Mouse (Mus musculus) forebrain, embryonic 16.5 days (tissue): ENCODE results near the gene Rab21. TPM values are rescaled to one million over a fixed set of nuclear protein-coding genes. Genes with fewer than 3 reads are reported as not detected.
"Not testable (repeated sequence)": the region's sequence is repeated elsewhere in the genome, so short reads cannot be mapped to it uniquely, and the experiment has no call there.

Source experiments
- ATAC-seq: fragments of 200-750 bp; cut with Nextera tagmentation; 2 replicates; pipeline ENCODE4 v1.8.0; 2017; ENCODE audit warnings: mild to moderate bottlenecking, moderate library complexity
- H3K27ac ChIP-seq: fragments of 300-500 bp; sonication (generic); 2 replicates; pipeline ENCODE4 v1.5.1; 2014; ENCODE audit warnings: low read length, control low read depth
- H3K27me3 ChIP-seq: fragments of 300-500 bp; sonication (generic); replicated peaks from 2 replicates; pipeline ENCODE4 v1.6.1; 2014; ENCODE audit warnings: low read length; ENCODE audit not compliant: control insufficient read depth, insufficient read depth
- H3K36me3 ChIP-seq: fragments of 300-500 bp; sonication (generic); 2 replicates; pipeline ENCODE4 v1.6.1; 2014; ENCODE audit not compliant: control insufficient read depth, insufficient read depth
- H3K4me1 ChIP-seq: fragments of 300-500 bp; sonication (generic); replicated peaks from 2 replicates; pipeline ENCODE4 v1.6.1; 2014; ENCODE audit warnings: low read length; ENCODE audit not compliant: control insufficient read depth, insufficient read depth
- H3K4me2 ChIP-seq: fragments of 300-500 bp; sonication (generic); 2 replicates; pipeline ENCODE4 v1.6.1; 2014; ENCODE audit warnings: mild to moderate bottlenecking, low read length, control low read depth
- H3K4me3 ChIP-seq: fragments of 300-500 bp; sonication (generic); replicated peaks from 2 replicates; pipeline ENCODE4 v1.5.1; 2014; ENCODE audit warnings: mild to moderate bottlenecking, low read length, control low read depth
- H3K9ac ChIP-seq: fragments of 300-500 bp; sonication (generic); replicated peaks from 2 replicates; pipeline ENCODE4 v1.6.1; 2014; ENCODE audit warnings: low read depth, low read length, control low read depth
- H3K9me3 ChIP-seq: fragments of 300-500 bp; sonication (generic); 2 replicates; pipeline ENCODE4 v1.6.1; 2016; ENCODE audit warnings: low read length; ENCODE audit not compliant: control insufficient read depth
- WGBS: fragments of 180-500 bp; shearing (Covaris S2); extraction: QIAGEN DNeasy Blood & Tissue Kit; methylation state at CpG from one replicate; pipeline ENCODE4 v1.1.7; 2014; 5-methylcytosine and 5-hydroxymethylcytosine counted together
- polyA plus RNA-seq: library from polyadenylated mRNA; unstranded; fragments of >200 nt; fragmentation: Nextera tagmentation; extraction: Ambion mirVana; gene quantifications from 2 replicates; pipeline ENCODE4 v1.2.1, GENCODE M21; 2015

Gene Rab21
- polyA plus RNA-seq, 1 experiment from 2014 or later: 5.1 TPM

DNA sequence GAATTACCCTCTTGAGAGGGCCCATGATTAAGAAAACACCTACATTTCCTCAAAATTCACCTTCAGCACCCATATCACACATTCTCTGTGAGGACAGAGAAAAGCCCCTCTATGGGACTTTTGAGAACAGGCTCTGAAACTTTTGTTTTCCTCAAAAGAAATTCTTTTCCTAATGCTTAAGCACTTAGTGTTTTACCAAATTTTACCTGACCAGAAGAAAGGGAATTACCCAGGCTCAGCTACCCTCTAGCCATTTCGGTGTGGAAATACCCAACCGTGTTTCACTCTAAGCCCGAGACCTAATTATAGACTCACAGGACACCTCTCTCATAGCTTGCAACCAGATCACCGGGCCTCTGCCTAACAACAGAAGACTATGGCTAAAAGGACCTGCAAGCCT, 17.6 kb upstream of the Rab21 start:
- H3K9me3 ChIP-seq: no peaks in the 10 kb centered on the region
- no peak overlapping the region for H3K27ac ChIP-seq
- no peaks in the 10 kb centered on the region for H3K27me3 ChIP-seq
- no peak overlapping the region for H3K9ac ChIP-seq
- ATAC-seq: no peak
- H3K4me2 ChIP-seq: no peak overlapping the region
- H3K4me3 ChIP-seq: no peak overlapping the region
- WGBS: 80% methylated on average over 4 of the region's 4 CpGs
- no peaks in the 10 kb centered on the region for H3K36me3 ChIP-seq
- H3K4me1 ChIP-seq: no peaks in the 10 kb centered on the region

DNA sequence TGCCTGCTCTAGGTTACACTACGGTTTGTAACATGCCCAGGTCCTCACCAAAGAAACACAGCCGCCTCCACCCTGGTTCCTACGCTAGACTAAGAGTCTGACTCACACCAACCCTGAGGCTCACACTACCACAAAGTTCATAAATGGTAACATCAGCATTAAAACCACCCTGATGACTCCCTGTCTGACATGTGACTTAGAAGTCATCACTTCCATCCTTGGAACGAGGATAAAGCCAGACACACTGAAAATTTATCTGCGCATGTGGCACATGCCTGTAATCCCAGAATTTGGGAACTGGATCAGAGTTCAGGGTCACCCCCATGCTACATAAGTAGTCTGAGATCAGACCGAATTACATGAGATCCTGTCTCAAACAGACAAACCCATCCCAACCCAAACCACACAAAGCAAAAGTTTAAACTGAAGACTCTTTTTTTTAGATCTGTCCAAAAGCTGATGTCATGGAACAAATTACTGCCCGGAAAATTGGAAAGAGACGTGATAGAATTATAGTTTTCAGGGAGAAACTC, 17.1 kb upstream of the Rab21 start:
- Histone ChIP-seq H3K4me3 (no peak overlapping the region), H3K4me1 (no peaks in the 10 kb centered on the region), H3K27me3 (no peaks in the 10 kb centered on the region), H3K9ac (no peak overlapping the region), H3K36me3 (no peaks in the 10 kb centered on the region), H3K27ac (no peak overlapping the region), H3K4me2 (no peak overlapping the region), H3K9me3 (no peaks in the 10 kb centered on the region)
- ATAC-seq: no peak
- WGBS: 90% methylated on average over 8 of the region's 8 CpGs

- WGBS: 89% methylated on average over 3 of the region's 3 CpGs
Measured at GRCm38 (mm10) chr10:115329010-115329530, 13.7 kb upstream of the Rab21 start.

GRCm38 (mm10) chr10:115328514-115328913, 13.1 kb upstream of the Rab21 start:
- WGBS: 81% methylated on average over 6 of the region's 6 CpGs
- H3K36me3 ChIP-seq: no peaks in the 10 kb centered on the region
- no peak overlapping the region for H3K4me2 ChIP-seq
- H3K9ac ChIP-seq: no peak overlapping the region
- no peaks in the 10 kb centered on the region for H3K9me3 ChIP-seq
- H3K27ac ChIP-seq: no peak overlapping the region
- H3K4me3 ChIP-seq: no peak overlapping the region
- H3K27me3 ChIP-seq: no peaks in the 10 kb centered on the region
- no peaks in the 10 kb centered on the region for H3K4me1 ChIP-seq
- ATAC-seq: no peak

More at GRCm38 (mm10) chr10:115329010-115329530, 13.7 kb upstream of the Rab21 start:
- no peak for ATAC-seq
- H3K9me3 ChIP-seq: no peaks in the 10 kb centered on the region
- H3K4me3 ChIP-seq: no peak overlapping the region
- H3K4me1 ChIP-seq: no peaks in the 10 kb centered on the region
- H3K9ac ChIP-seq: no peak overlapping the region
- H3K27ac ChIP-seq: no peak overlapping the region
- no peak overlapping the region for H3K4me2 ChIP-seq
- no peaks in the 10 kb centered on the region for H3K36me3 ChIP-seq
- no peaks in the 10 kb centered on the region for H3K27me3 ChIP-seq

DNA sequence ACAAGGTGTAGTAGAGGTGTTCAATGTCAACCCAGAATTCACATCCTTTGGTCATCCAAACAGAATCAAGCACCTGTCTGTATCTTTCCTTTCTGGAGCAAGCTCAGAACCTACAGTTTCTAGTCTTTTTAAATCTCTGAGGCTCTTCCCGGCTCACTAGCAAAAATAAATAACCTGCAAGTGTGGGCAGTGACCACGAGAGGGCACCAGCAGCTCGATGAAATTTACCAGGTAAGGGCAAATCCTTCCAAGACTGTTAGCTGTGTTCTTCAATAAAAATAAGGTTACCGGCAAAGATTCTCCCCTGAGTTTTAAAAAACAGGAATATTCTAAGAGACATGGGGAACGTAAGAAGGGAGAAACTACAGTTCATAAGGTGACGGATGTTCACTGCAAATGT, 7.9 kb upstream of the Rab21 start:
- no peaks in the 10 kb centered on the region for H3K36me3 ChIP-seq
- ATAC-seq: peak; percentile 59; the same call in 1 of the 2 replicates
- no peak overlapping the region for H3K27ac ChIP-seq
- H3K4me3 ChIP-seq: no peak overlapping the region
- no peak overlapping the region for H3K9ac ChIP-seq
- no peak overlapping the region for H3K4me2 ChIP-seq
- H3K4me1 ChIP-seq: no peaks in the 10 kb centered on the region
- WGBS: 8% methylated on average over 6 of the region's 6 CpGs
- no peaks in the 10 kb centered on the region for H3K9me3 ChIP-seq
- H3K27me3 ChIP-seq: no peaks in the 10 kb centered on the region

GRCm38 (mm10) chr10:115321317-115322035, 6.1 kb upstream of the Rab21 start:
- no peaks in the 10 kb centered on the region for H3K36me3 ChIP-seq
- H3K4me1 ChIP-seq: 0 out of 2 replicates have a peak, but pooled peaks cover under 1% of the 10 kb centered on the region
- no peak for ATAC-seq
- no peaks in the 10 kb centered on the region for H3K9me3 ChIP-seq
- no peak overlapping the region for H3K4me3 ChIP-seq
- H3K9ac ChIP-seq: no peak overlapping the region
- no peak overlapping the region for H3K27ac ChIP-seq
- 56% methylated on average over 5 of the region's 5 CpGs for WGBS
- H3K4me2 ChIP-seq: no peak overlapping the region
- no peaks in the 10 kb centered on the region for H3K27me3 ChIP-seq

DNA sequence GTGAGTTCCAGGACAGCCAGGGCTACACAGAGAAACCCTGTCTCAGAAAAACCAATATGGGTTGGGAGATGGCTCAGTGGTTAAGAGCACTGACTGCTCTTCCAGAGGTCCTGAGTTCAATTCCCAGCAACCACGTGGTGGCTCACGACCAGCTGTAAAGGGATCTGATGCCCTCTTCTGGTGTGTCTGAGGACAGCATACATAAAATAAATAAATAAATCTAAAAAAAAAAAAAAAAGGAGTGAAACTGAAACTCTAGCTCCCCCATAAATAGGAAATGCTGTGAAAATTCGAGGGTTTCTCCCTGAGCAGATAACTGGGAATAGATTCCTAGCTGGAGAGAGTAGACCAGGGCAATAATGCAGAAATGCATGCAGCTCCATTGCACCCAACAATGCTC, 3.0 kb upstream of the Rab21 start:
- H3K9me3 ChIP-seq, H3K4me3 ChIP-seq, H3K9ac ChIP-seq, H3K4me2 ChIP-seq, ATAC-seq, H3K27ac ChIP-seq, H3K27me3 ChIP-seq, H3K36me3 ChIP-seq: not testable (repeated sequence)
- H3K4me1 ChIP-seq: peaks cover 14% of the 10 kb centered on the region
- 82% methylated on average over 3 of the region's 3 CpGs for WGBS

GRCm38 (mm10) chr10:115316313-115316712, 919 bp upstream of the Rab21 start:
- 58% methylated on average over 11 of the region's 11 CpGs for WGBS
- Histone ChIP-seq H3K4me1 (peaks cover 23% of the 10 kb centered on the region), H3K27ac (peak overlapping the region; percentile 92), H3K27me3 (no peaks in the 10 kb centered on the region), H3K4me3 (peak overlapping the region; percentile 91), H3K4me2 (peak overlapping the region; percentile 64), H3K36me3 (no peaks in the 10 kb centered on the region), H3K9me3 (no peaks in the 10 kb centered on the region), H3K9ac (peak overlapping the region; percentile 85)
- no peak for ATAC-seq

GRCm38 (mm10) chr10:115314582-115315452, 577 bp downstream of the Rab21 start:
- peak overlapping the region; percentile 92 for H3K27ac ChIP-seq
- H3K9ac ChIP-seq: peak overlapping the region; percentile 85
- peaks cover 23% of the 10 kb centered on the region for H3K4me1 ChIP-seq
- peak overlapping the region; percentile 91 for H3K4me3 ChIP-seq
- peak overlapping the region; percentile 87 for H3K4me2 ChIP-seq
- peak; percentile 79 for ATAC-seq
- no peaks in the 10 kb centered on the region for H3K27me3 ChIP-seq
- WGBS: under 1% methylated on average over 67 of the region's 73 CpGs
- H3K9me3 ChIP-seq: no peaks in the 10 kb centered on the region
- H3K36me3 ChIP-seq: no peaks in the 10 kb centered on the region
